Mouse (Mus musculus) ES-E14 (cell line): ENCODE data around the gene Mllt3. TPM values are rescaled to one million over a fixed set of nuclear protein-coding genes. Genes with fewer than 3 reads are reported as not detected.
A peak's percentile ranks its signal among the peaks of the same experiment; 100 is the strongest.

Experiments
- DNase-seq: peaks from one replicate; pipeline ENCODE4 v3.0.0-alpha.2; 2013; ENCODE audit warnings: low read depth, low spot score
- H3K27ac ChIP-seq: 2 replicates; pipeline ENCODE4 v1.5.1; 2012; ENCODE audit warnings: low read depth, mild to moderate bottlenecking, low read length, moderate library complexity, mixed read lengths; ENCODE audit not compliant: poor library complexity, insufficient read depth, severe bottlenecking
- H3K36me3 ChIP-seq: 2 replicates; pipeline ENCODE4 v1.6.1; 2012; ENCODE audit warnings: mild to moderate bottlenecking, low read length, moderate library complexity, mixed read lengths; ENCODE audit not compliant: control insufficient read depth, poor library complexity, insufficient read depth, severe bottlenecking
- H3K4me1 ChIP-seq, 2 experiments: fragments of 150-350 bp in 1 of 2; sonication (generic) in 1 of 2; 2 replicates each; pipeline ENCODE4 v1.6.1; 2012; ENCODE audit warnings: low read length in 2 of 2, mild to moderate bottlenecking in 1 of 2, mixed read lengths in 1 of 2; ENCODE audit not compliant: control insufficient read depth in 2 of 2, insufficient read depth in 2 of 2, poor library complexity in 1 of 2
- H3K4me3 ChIP-seq, 2 experiments: fragments of 150-350 bp in 1 of 2; sonication (generic) in 1 of 2; 2 replicates each; pipeline ENCODE4 v1.5.1; 2012; ENCODE audit warnings: low read length in 2 of 2, low read depth in 1 of 2, mild to moderate bottlenecking in 1 of 2, mixed read lengths in 1 of 2; ENCODE audit not compliant: insufficient read depth in 1 of 2, poor library complexity in 1 of 2, severe bottlenecking in 1 of 2
- H3K9ac ChIP-seq: 2 replicates; pipeline ENCODE4 v1.6.1; 2012; ENCODE audit warnings: low read depth, mild to moderate bottlenecking, low read length, mixed read lengths; ENCODE audit not compliant: poor library complexity, insufficient read depth, severe bottlenecking
- H3K9me3 ChIP-seq: fragments of 150-350 bp; sonication (generic); 2 replicates; pipeline ENCODE4 v1.6.1; 2012; ENCODE audit warnings: low read depth, mild to moderate bottlenecking, low read length; ENCODE audit not compliant: control insufficient read depth, insufficient read depth
- CHD2 ChIP-seq: IDR thresholded peaks from 2 replicates; pipeline ENCODE4 v1.6.1; 2014; ENCODE audit warnings: mild to moderate bottlenecking, low read depth, low read length, inconsistent platforms
- HCFC1 ChIP-seq: IDR thresholded peaks from 2 replicates; pipeline ENCODE4 v1.6.1; 2012; ENCODE audit warnings: low read length, inconsistent platforms, borderline replicate concordance; ENCODE audit not compliant: insufficient read depth
- MAFK ChIP-seq: IDR thresholded peaks from 2 replicates; pipeline ENCODE4 v1.6.1; 2014; ENCODE audit warnings: mild to moderate bottlenecking, low read depth, low read length, inconsistent platforms; ENCODE audit not compliant: insufficient read depth
- ZC3H11A ChIP-seq: IDR thresholded peaks from 2 replicates; pipeline ENCODE4 v1.6.1; 2012; ENCODE audit warnings: low read depth, mild to moderate bottlenecking, inconsistent platforms, low read length, borderline replicate concordance
- ZNF384 ChIP-seq: IDR thresholded peaks from 2 replicates; pipeline ENCODE4 v1.6.1; 2012; ENCODE audit warnings: low read depth, low read length, inconsistent platforms
- in situ Hi-C, 2 experiments: fragments of 600-800 bp; cut with MboI; formaldehyde crosslinking; loops; one replicate each; pipeline ENCODE4 v1.15.1; 2025; ENCODE audit warnings: low sequenced_read_pairs in 2 of 2, inconsistent platforms in 1 of 2; ENCODE audit not compliant: unreplicated experiment in 2 of 2
- total RNA-seq: library from RNA; depleted of rRNA; stranded (reverse); fragments of 300-350 nt; gene quantifications from 2 replicates; pipeline ENCODE4 v1.2.3, GENCODE M21; 2012

Mllt3 gene
- total RNA-seq, 1 experiment: 11.1 TPM

DNA sequence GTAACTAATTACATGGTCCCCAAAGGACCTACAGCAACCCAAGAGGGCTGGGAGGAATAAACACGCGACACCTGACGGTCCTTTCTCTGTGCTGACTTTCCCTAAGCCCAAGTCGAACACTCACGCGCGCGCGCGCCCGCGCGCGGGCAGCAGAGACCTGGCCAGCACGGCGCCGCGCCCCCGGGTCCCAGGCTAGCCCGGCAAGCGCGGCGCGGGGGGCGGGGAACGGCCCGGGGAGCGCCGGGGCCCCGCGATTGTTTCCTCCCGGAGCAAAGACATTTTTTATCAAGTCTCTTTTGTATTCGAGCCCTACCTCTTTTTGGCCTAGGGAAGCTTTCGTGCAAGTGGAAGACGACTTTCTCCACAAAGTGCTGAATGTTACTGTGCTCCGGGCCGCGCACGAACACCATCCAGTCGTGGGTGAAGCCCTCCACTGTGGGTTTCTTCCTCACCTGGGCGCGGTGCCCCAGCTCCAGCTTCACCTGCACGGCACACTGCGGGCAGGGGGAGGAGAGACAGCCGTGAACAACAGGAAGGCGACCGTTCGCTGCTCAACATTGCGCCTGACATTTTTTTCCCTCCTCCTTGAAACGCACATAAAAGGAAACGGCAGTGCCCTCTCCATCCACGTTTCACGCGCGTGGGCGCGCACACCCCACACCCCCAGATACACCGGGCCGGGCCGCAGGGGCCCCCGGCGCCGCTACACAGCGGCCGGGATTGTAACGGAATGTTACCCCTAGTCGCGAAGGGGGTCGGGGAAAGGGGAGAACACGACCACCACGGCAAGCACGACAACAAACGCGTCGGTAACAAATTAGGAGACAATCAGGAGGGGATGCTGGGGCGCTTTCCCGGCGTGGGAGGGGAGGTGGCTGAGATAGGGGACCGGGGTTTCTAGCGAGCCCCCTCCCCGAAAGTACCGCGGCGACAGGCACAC is 1.7 kb downstream of the Mllt3 start:
- peak overlapping the region; percentile 67 to 97 for H3K4me3 ChIP-seq
- H3K9ac ChIP-seq: peak overlapping the region; percentile 59
- TF ChIP-seq ZNF384 (no peak), CHD2 (no peak), ZC3H11A (no peak), HCFC1 (no peak), MAFK (no peak)
- no peak for DNase-seq
- no peak overlapping the region for H3K27ac ChIP-seq
- no peaks in the 10 kb centered on the region for H3K36me3 ChIP-seq
- in situ Hi-C loops: loop anchor here in 1 of 2 experiments (25.0 kb wide), 1 partner anchor 506 kb away; no protein-coding TSS in a partner anchor
- no peaks in the 10 kb centered on the region for H3K9me3 ChIP-seq
- H3K4me1 ChIP-seq: no peaks in the 10 kb centered on the region

DNA sequence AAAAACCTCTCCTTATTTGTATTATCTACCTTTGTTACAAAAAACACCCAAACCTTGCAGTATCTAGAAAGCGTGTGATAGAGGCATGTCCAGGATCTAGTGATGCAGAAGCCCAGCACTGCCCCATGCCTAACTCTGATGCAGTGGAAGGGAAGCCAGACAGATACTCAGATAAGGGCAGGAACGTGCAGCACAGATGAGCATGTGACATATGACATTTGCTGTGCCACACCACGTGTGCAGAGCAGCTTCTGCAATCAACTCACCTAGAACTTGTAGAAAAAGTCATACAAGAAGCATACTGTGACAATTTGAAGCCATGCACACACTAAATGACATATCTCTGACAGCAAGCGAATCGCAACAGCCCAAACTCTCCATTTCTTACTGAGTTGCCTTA is 9.6 kb downstream of the Mllt3 start:
- Histone ChIP-seq H3K9me3 (no peaks in the 10 kb centered on the region), H3K27ac (no peak overlapping the region), H3K4me3 (no peak overlapping the region), H3K36me3 (no peaks in the 10 kb centered on the region), H3K9ac (no peak overlapping the region), H3K4me1 (no peaks in the 10 kb centered on the region)
- TF ChIP-seq ZNF384: no peak
- TF ChIP-seq CHD2: no peak
- no peak for TF ChIP-seq HCFC1
- no peak for TF ChIP-seq MAFK
- no peak for TF ChIP-seq ZC3H11A
- DNase-seq: no peak
- in situ Hi-C loops: loop anchor here in 1 of 2 experiments (10.0 kb wide), 1 partner anchor 659 kb away; no protein-coding TSS in a partner anchor

- DNase-seq: no peak
- no peak overlapping the region for H3K9ac ChIP-seq
- H3K4me1 ChIP-seq: no peaks in the 10 kb centered on the region
- TF ChIP-seq CHD2 (no peak), ZC3H11A (peak; percentile 23; the same call in 1 of the 2 replicates), ZNF384 (peak; percentile 84), HCFC1 (no peak), MAFK (no peak)
- in situ Hi-C loops: loop anchor here in 1 of 2 experiments (10.0 kb wide), 1 partner anchor 658 kb away; no protein-coding TSS in a partner anchor
- no peaks in the 10 kb centered on the region for H3K9me3 ChIP-seq
- H3K36me3 ChIP-seq: no peaks in the 10 kb centered on the region
- H3K27ac ChIP-seq: no peak overlapping the region
- no peak overlapping the region for H3K4me3 ChIP-seq
Measured at GRCm38 (mm10) chr4:88022623-88023022, 10.5 kb downstream of the Mllt3 start.

DNA sequence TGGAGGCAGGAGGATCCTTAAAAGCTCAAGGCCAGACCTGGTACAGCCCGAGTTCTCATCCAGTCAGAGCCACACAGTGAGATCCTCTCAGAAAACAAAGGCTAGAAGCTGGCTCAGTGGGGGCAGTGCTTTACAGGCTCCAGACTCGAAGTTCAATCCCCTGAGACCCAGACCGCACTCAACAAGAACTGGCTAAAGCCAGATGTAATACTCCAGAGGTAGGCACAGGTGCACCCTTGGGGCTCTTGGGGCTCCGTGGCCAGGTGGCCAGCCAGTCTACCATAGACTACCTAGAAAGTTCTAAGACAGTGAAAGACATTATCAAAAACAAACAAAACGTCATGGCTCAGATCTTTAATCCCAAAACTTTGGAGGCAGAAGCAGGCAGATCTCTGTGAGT is 12.7 kb downstream of the Mllt3 start:
- H3K9ac ChIP-seq: no peak overlapping the region
- H3K27ac ChIP-seq: no peak overlapping the region
- no peak overlapping the region for H3K4me3 ChIP-seq
- no peaks in the 10 kb centered on the region for H3K4me1 ChIP-seq
- H3K36me3 ChIP-seq: no peaks in the 10 kb centered on the region
- in situ Hi-C loops: loop anchor here in 1 of 2 experiments (10.0 kb wide), 1 partner anchor 656 kb away; no protein-coding TSS in a partner anchor
- H3K9me3 ChIP-seq: no peaks in the 10 kb centered on the region
- no peak for DNase-seq
- no peak for TF ChIP-seq CHD2
- no peak for TF ChIP-seq MAFK
- no peak for TF ChIP-seq ZNF384
- TF ChIP-seq ZC3H11A: no peak
- no peak for TF ChIP-seq HCFC1
